Mouse (Mus musculus) heart, adult 2 months (tissue): Measurements from ENCODE around the gene Adam15. TPM values are rescaled to one million over a fixed set of nuclear protein-coding genes. Genes with fewer than 3 reads are reported as not detected.

Source experiments
- DNase-seq, 2 experiments: peaks; one replicate each; pipeline ENCODE4 v3.0.0; 2021
- H3K27ac ChIP-seq: fragments of 200-600 bp; 2 replicates; pipeline ENCODE4 v1.8.1; 2022
- H3K27me3 ChIP-seq: fragments of 200-500 bp; 2 replicates; pipeline ENCODE4 v1.6.1; 2012; ENCODE audit warnings: mild to moderate bottlenecking, low read length, inconsistent platforms, mixed read lengths; ENCODE audit not compliant: control insufficient read depth, insufficient read depth
- H3K36me3 ChIP-seq: fragments of 200-500 bp; 2 replicates; pipeline ENCODE4 v1.6.1; 2012; ENCODE audit warnings: low read length, inconsistent platforms; ENCODE audit not compliant: control insufficient read depth, insufficient read depth
- H3K4me1 ChIP-seq: fragments of 200-500 bp; 2 replicates; pipeline ENCODE4 v1.6.1; 2011; ENCODE audit warnings: low read length; ENCODE audit not compliant: control insufficient read depth, insufficient read depth
- H3K4me3 ChIP-seq: fragments of 200-600 bp; 2 replicates; pipeline ENCODE4 v1.8.1; 2022
- H3K79me2 ChIP-seq: fragments of 200-500 bp; replicated peaks from 2 replicates; pipeline ENCODE4 v1.6.1; 2012; ENCODE audit warnings: mild to moderate bottlenecking, inconsistent platforms, low read length, moderate library complexity, mixed read lengths; ENCODE audit not compliant: control insufficient read depth, insufficient read depth
- H3K9ac ChIP-seq: fragments of 200-500 bp; 2 replicates; pipeline ENCODE4 v1.6.1; 2012; ENCODE audit warnings: low read depth, mild to moderate bottlenecking, control low read depth, inconsistent platforms, low read length, mixed read lengths
- CTCF ChIP-seq: fragments of 200-600 bp; IDR thresholded peaks from 2 replicates; pipeline ENCODE4 v1.8.1; 2022; ENCODE audit warnings: antibody characterized with exemption, mild to moderate bottlenecking, moderate library complexity
- EP300 ChIP-seq: fragments of 200-500 bp; IDR thresholded peaks from 2 replicates; pipeline ENCODE4 v1.6.1; 2011; ENCODE audit warnings: low read depth, low read length, control low read depth; ENCODE audit not compliant: insufficient read depth
- POLR2A ChIP-seq: fragments of 200-500 bp; IDR thresholded peaks from 2 replicates; pipeline ENCODE4 v1.6.1; 2011; ENCODE audit warnings: mild to moderate bottlenecking, low read depth, low read length, control low read depth; ENCODE audit not compliant: insufficient read depth
- WGBS: fragments of 180-500 bp; shearing (Covaris S2); methylation state at CpG from one replicate; pipeline ENCODE4 v1.1.7; 2018; 5-methylcytosine and 5-hydroxymethylcytosine counted together
- intact Hi-C: fragments of 180-260 bp; cut with DNase I; formaldehyde crosslinking; loops from one replicate; pipeline ENCODE4 v1.15.1; 2025
- polyA plus RNA-seq: library from polyadenylated mRNA; depleted of rRNA; stranded (reverse); fragments of >200 nt; gene quantifications from 2 replicates; pipeline ENCODE4 v1.2.3, GENCODE M21; 2012
- total RNA-seq, 2 experiments: library from RNA; stranded (reverse); gene quantifications; 2 replicates each; pipeline ENCODE4 v1.2.3; 2021

Gene Adam15
- total and polyA plus RNA-seq, 3 experiments = 56.8 to 95.7 (median 59.2) TPM

- H3K4me1 ChIP-seq = no peaks in the 10 kb centered on the region; the same call in 1 of the 2 replicates
- H3K79me2 ChIP-seq = no peaks in the 10 kb centered on the region
- H3K9ac ChIP-seq = peak overlapping the region; percentile 46
- peak overlapping the region; percentile 22 for H3K4me3 ChIP-seq
- no peaks in the 10 kb centered on the region for H3K36me3 ChIP-seq
- H3K27me3 ChIP-seq = no peaks in the 10 kb centered on the region
- under 1% methylated on average over 14 of the region's 14 CpGs for WGBS
- DNase-seq = peak; percentile 37 to 43
- H3K27ac ChIP-seq = peak overlapping the region; percentile 3; the same call in 1 of the 2 replicates
- intact Hi-C loops = no loop called here
- TF ChIP-seq POLR2A (no peak), CTCF (peak; percentile 33; the same call in 1 of the 2 replicates)
Measured at GRCm38 (mm10) chr3:89299499-89299898, 50.3 kb downstream of the Adam15 start.

- 89% methylated on average over 6 of the region's 6 CpGs for WGBS
- Histone ChIP-seq H3K27me3 (no peaks in the 10 kb centered on the region), H3K36me3 (no peaks in the 10 kb centered on the region), H3K4me3 (no peak overlapping the region), H3K9ac (no peak overlapping the region), H3K27ac (no peak overlapping the region), H3K4me1 (no peaks in the 10 kb centered on the region; the same call in 1 of the 2 replicates), H3K79me2 (no peaks in the 10 kb centered on the region)
- intact Hi-C loops = no loop called here
- no peak for DNase-seq
- no peak for TF ChIP-seq CTCF
- TF ChIP-seq POLR2A = no peak
Measured at GRCm38 (mm10) chr3:89298908-89299307, 50.9 kb downstream of the Adam15 start.

- Histone ChIP-seq H3K79me2 (no peaks in the 10 kb centered on the region), H3K27ac (no peak overlapping the region), H3K27me3 (no peaks in the 10 kb centered on the region), H3K36me3 (no peaks in the 10 kb centered on the region), H3K4me3 (no peak overlapping the region), H3K9ac (no peak overlapping the region), H3K4me1 (no peaks in the 10 kb centered on the region; the same call in 1 of the 2 replicates)
- intact Hi-C loops = no loop called here
- DNase-seq = no peak
- WGBS = 60% methylated on average over 11 of the region's 11 CpGs
- TF ChIP-seq EP300 = no peak
- no peak for TF ChIP-seq CTCF
- no peak for TF ChIP-seq POLR2A
Measured at GRCm38 (mm10) chr3:89296761-89297396, 52.9 kb downstream of the Adam15 start.

- no peak for DNase-seq
- intact Hi-C loops = no loop called here
- no peak overlapping the region for H3K27ac ChIP-seq
- TF ChIP-seq EP300 (no peak), POLR2A (no peak), CTCF (no peak)
- no peaks in the 10 kb centered on the region for H3K27me3 ChIP-seq
- no peaks in the 10 kb centered on the region for H3K36me3 ChIP-seq
- H3K79me2 ChIP-seq = no peaks in the 10 kb centered on the region
- H3K4me1 ChIP-seq = no peaks in the 10 kb centered on the region; the same call in 1 of the 2 replicates
- 78% methylated on average over 8 of the region's 8 CpGs for WGBS
- H3K4me3 ChIP-seq = no peak overlapping the region
- no peak overlapping the region for H3K9ac ChIP-seq
Measured at GRCm38 (mm10) chr3:89295685-89296230, 54.0 kb downstream of the Adam15 start.

GRCm38 (mm10) chr3:89294195-89294594, 55.6 kb downstream of the Adam15 start:
- Histone ChIP-seq H3K4me1 (no peaks in the 10 kb centered on the region; the same call in 1 of the 2 replicates), H3K79me2 (no peaks in the 10 kb centered on the region), H3K4me3 (no peak overlapping the region), H3K9ac (no peak overlapping the region), H3K27me3 (no peaks in the 10 kb centered on the region), H3K27ac (no peak overlapping the region), H3K36me3 (no peaks in the 10 kb centered on the region)
- TF ChIP-seq EP300 (no peak), POLR2A (no peak), CTCF (no peak)
- DNase-seq = no peak
- intact Hi-C loops = no loop called here
- 80% methylated on average over 5 of the region's 5 CpGs for WGBS

GRCm38 (mm10) chr3:89293247-89293918, 56.4 kb downstream of the Adam15 start:
- H3K79me2 ChIP-seq = no peaks in the 10 kb centered on the region
- no peak for DNase-seq
- H3K9ac ChIP-seq = no peak overlapping the region
- H3K4me3 ChIP-seq = no peak overlapping the region
- no peak overlapping the region for H3K27ac ChIP-seq
- intact Hi-C loops = no loop called here
- no peaks in the 10 kb centered on the region for H3K27me3 ChIP-seq
- 89% methylated on average over 11 of the region's 11 CpGs for WGBS
- H3K4me1 ChIP-seq = peaks cover 3% of the 10 kb centered on the region; the same call in 1 of the 2 replicates
- TF ChIP-seq EP300 (no peak), POLR2A (no peak), CTCF (no peak)
- no peaks in the 10 kb centered on the region for H3K36me3 ChIP-seq
